Mouse (Mus musculus) ovary, postnatal 14 days (tissue): ENCODE measurements around the gene Ntpcr.

Experiments used
- DNase-seq: peaks from one replicate; pipeline ENCODE4 v3.0.0; 2022; ENCODE audit warnings: low spot score

Ntpcr gene

GRCm38 (mm10) chr8:125775031-125775430 lies 45.3 kb downstream of the Ntpcr start:
- DNase-seq, result no peak

GRCm38 (mm10) chr8:125776314-125776713 lies 46.6 kb downstream of the Ntpcr start:
- DNase-seq, result no peak

GRCm38 (mm10) chr8:125776800-125777199 lies 47.0 kb downstream of the Ntpcr start:
- no peak for DNase-seq

- no peak for DNase-seq
These were observed 47.9 kb downstream of the Ntpcr start for GRCm38 (mm10) chr8:125777478-125778164.

- no peak for DNase-seq
These were observed 49.2 kb downstream of the Ntpcr start for GRCm38 (mm10) chr8:125778919-125779318.

GRCm38 (mm10) chr8:125779656-125780055 lies 49.9 kb downstream of the Ntpcr start:
- DNase-seq, result no peak

GRCm38 (mm10) chr8:125782161-125782560 lies 52.4 kb downstream of the Ntpcr start:
- DNase-seq, result peak; percentile 15

GRCm38 (mm10) chr8:125786886-125787285 lies 57.1 kb downstream of the Ntpcr start:
- DNase-seq, result no peak

- DNase-seq, result no peak
These were observed 63.2 kb downstream of the Ntpcr start for GRCm38 (mm10) chr8:125792816-125793455.

- DNase-seq, result no peak
These were observed 65.6 kb downstream of the Ntpcr start for GRCm38 (mm10) chr8:125795341-125795740.

GRCm38 (mm10) chr8:125796970-125797369 lies 67.2 kb downstream of the Ntpcr start:
- DNase-seq, result no peak
